Mouse (Mus musculus) liver, adult 2 months (tissue): ENCODE measurements around the gene Med1.

Experiments used
- CTCF ChIP-seq: fragments of 200-500 bp; IDR thresholded peaks from 2 replicates; pipeline ENCODE4 v1.5.1; 2011; ENCODE audit warnings: low read depth, low read length, control low read depth
- POLR2A ChIP-seq: fragments of 200-500 bp; IDR thresholded peaks from 2 replicates; pipeline ENCODE4 v1.6.1; 2011; ENCODE audit warnings: low read length, control low read depth; ENCODE audit not compliant: insufficient read depth; ENCODE audit errors: extremely low read depth

DNA sequence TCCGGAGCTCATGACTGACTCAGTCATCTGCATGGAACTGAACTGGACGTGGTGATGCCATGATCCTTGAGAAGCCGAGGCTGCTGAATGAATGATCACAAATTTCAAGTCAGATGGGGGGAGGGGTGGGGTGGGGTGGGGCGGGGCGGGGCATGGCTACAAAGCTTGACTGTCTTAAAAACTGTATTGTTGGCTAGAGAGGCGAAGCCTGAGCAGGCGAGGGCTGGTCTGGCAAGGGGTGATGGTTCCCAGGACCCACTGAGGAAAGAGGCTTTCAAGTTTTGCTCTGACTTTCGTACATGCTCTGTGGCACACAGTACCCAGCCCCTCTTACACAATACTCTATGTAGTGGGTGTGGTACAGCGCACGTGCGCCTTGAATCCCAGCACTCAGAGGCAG is 55.3 kb downstream of the Med1 start:
- TF ChIP-seq CTCF: no peak
- TF ChIP-seq POLR2A: no peak
